Mouse (Mus musculus) bone marrow macrophage, adult 2 months (primary cell): ENCODE data around the gene Slc25a28.

ENCODE experiments used
- CTCF ChIP-seq: IDR thresholded peaks from 2 replicates; pipeline ENCODE4 v1.5.1; 2012; ENCODE audit warnings: low read depth, mild to moderate bottlenecking, low read length, moderate library complexity
- POLR2A ChIP-seq: IDR thresholded peaks from 2 replicates; pipeline ENCODE4 v1.6.1; 2012; ENCODE audit warnings: mild to moderate bottlenecking, low read depth, low read length, borderline replicate concordance

- no peak for TF ChIP-seq CTCF
- TF ChIP-seq POLR2A: no peak
Measured at GRCm38 (mm10) chr19:43646852-43647251, 27.8 kb downstream of the Slc25a28 start.
